Mouse (Mus musculus) spleen, adult 18-20 months (tissue): ENCODE results near the gene Tstd1.
A peak's percentile ranks its signal among the peaks of the same experiment; 100 is the strongest.

Experiments
- DNase-seq, 2 experiments: peaks; one replicate each; pipeline ENCODE4 v3.0.0; 2022; ENCODE audit warnings: mixed read lengths in 2 of 2

The Tstd1 gene

DNA sequence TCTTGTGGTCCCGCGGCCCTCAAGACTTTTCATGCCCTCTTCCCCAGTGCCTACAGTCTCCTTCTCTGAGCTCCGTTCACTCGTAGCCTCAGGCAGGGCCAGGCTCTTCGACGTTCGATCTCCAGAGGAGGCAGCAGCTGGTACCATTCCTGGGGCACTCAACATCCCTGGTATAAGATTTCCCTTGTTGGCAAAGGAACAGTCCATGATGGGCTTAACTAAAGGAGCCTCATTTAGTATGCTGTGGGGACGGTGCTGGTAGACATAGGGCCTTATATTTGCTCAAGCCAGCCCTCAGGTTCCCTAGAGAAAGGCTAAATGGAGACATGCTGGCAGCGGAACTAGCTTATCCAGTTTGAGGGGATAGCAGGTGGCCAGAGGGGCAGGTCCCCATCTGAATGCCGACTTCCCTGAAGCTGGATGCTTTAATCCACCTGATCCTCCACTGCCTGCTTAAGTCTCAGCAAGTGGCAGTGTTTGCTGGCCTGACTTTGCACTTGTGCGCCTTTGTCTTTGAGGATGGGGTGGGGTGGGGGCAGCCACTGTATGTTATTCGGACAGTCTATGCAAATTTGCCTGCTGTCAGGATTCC is 715 bp downstream of the Tstd1 start:
- no peak for DNase-seq

DNA sequence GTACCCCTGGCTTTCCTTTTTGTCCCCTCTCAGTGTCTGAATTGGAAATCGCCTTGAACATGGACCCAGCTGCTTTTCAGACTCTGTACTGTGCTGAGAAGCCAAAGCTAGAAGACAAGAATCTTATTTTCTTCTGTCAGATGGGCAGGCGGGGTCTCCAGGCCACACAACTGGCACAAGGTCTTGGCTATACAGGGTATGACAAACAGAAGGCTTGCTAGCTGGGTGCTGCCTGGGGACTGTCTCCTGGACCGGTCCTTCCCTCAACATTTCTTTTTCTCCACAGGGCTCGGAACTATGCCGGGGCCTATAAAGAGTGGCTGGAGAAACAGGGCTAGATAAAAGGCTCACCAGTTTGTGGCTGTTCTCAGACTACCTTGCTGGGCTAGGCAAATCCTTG is 1.2 kb downstream of the Tstd1 start:
- DNase-seq = no peak

DNA sequence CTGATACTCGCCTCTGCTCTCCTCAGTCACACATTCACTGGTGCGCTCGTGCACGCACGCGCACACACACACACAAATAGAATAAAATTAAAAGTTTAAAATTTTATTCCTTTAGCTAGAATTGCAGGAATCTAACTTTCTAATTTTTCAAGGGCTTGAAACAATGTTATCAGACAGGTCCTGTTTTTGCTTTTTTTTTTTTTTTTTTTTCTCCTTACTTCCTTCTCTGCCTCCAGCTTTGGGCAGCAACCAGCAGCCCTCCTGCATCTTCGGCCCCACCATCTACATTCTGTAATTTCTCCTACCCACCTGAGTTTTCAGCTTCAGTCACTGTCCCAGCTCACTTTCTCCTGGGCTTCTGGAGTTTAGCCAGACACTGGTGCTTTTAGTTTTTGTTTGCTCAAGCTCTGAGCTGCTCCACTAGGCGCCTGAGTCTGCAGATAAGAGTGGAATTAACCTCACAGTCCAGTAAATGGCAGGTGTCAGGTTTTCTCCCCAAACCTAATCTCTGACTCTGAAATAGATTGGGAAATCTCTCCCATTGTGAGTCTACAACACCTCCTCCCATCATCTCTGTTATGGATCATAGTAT is 3.9 kb downstream of the Tstd1 start:
- DNase-seq = no peak

DNA sequence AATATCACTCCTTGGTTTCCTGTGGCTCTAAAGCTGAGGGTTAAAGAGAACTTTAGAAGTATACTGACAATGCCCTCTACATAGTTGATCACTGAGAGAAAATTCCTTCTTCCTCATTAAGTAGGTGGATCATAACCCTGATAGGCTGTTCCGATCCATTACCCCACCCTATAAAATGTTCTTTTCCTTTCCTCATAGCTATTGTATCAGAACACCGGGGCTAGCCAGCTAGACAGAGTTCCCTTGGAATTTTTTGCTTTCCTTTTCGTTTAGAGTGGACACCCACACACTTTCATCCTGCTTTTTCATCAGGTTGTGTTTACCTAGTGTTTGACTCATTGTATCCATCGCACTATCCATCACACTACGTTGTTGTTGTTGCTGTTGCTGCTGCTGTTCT is 6.0 kb downstream of the Tstd1 start:
- no peak for DNase-seq

DNA sequence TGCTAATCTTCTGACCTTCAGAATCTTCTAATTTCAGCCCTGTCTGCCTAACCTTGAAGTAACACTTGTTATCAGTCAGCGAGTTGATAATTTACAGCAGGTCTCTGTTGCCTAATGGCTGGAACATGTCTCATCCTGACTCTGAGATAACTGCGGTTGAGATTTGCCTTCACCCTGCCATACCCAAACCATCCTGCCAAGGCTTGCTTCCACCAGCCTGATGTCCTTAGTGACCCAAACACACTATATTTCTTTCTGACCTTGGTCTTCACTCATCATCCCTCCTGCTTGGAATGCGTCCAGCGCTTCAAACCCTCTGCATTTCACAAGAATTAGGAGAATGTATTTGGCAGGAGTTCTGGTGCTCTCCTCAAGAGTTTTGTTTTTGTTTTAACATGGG is 6.5 kb downstream of the Tstd1 start:
- no peak for DNase-seq

DNA sequence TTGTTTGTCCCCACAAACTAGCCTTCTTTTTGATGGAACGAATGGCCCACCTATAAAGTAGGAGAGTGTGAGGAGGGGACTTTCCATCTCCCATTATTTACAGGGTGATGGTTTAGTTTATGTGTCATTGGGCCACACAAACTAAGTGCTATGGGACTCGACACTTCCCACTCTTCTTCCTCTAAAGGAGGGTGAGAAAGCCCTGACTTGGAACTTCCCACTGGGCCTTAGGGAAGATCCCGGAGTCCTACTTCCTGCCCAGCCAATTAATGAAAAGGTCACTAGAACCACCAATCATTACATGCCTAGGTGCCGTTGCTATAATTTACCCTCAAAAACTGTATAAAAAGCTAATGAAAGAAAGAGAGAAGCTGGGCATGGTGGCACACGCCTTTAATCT is 13.5 kb downstream of the Tstd1 start:
- DNase-seq = no peak

DNA sequence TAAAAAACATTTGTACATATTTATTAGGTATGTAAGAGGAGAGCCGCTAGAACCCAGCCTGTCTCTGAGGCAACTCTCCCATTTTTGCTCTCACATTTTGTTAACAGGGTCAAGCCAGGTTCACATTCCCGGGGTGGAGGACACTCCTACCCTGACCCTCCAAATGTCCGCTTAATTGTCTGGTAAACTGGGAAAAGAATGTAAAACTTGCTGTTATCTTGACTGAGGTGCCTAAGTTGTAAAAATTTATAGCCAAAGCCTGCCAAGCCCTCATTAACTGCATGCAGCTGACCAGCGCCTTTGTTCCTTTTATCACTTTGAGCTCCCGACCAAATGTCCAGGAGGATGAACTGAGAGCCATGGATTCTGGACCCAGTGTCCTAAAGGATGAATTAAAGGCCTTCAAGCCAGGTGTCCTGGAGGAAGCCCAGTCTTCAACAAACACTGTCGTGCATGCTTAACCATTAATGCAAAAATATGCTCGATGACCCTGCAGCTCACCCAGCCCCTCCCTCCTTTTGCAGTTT is 16.7 kb downstream of the Tstd1 start:
- DNase-seq = no peak

DNA sequence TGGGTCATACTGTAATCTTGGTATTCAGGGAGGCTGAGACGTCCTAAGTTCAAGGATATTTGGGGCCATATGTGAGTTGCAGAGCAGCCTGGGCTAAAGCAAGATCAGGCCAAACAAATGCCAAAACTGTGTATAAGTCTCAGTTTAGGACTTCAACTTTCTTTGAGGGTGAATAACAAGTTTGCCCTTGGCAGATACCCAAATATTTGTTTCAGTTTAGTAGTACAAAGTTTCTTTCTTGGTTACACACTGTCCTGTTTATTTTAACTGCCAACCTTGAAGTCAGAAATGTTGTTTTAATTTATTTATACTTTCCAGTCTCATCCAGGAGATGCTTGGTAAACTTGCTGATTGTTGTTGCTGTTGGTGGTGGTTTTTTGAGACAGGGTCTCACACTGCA is 17.3 kb downstream of the Tstd1 start:
- no peak for DNase-seq

DNA sequence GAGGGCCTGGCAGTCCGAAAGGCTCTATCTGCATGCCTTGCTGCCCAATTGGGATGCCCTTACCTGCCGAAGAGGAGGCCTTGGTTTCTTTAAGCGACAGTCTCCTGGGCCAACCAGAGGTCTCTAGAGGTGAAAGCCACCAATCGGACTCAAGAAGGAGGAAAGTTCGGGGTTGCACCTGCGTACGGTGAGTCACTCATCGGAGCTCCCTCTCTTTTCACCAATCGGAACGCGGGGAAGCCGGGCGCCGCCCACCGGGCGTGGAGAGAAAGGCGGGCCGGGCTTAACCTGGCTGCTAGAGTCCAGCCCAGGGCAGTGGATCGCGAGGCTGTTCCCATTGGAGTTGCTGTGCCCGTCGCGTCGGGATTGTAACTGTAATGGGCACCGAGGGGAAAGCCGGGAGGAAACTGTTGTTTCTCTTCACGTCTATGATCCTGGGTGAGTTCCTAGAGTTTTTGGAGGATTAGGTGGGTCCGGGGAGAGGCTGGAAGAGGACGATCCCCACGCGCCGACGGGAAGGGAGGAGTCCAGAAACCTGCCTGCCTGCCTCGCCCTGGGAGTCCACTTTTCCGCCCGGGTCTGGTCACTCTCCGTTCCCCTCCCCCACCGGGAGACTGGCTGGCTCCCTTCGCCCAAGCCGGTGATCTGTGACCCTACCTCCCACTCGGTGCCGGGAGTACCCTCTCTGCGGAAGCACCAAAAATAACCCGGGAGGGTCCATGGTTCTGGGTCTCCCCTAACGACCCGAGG is 18.8 kb downstream of the Tstd1 start, which contains the start of gene F11r:
F11r (plus strand) TSS at position 272 of the 750 bp plus-strand sequence.
- DNase-seq = peak; percentile 60 to 78

DNA sequence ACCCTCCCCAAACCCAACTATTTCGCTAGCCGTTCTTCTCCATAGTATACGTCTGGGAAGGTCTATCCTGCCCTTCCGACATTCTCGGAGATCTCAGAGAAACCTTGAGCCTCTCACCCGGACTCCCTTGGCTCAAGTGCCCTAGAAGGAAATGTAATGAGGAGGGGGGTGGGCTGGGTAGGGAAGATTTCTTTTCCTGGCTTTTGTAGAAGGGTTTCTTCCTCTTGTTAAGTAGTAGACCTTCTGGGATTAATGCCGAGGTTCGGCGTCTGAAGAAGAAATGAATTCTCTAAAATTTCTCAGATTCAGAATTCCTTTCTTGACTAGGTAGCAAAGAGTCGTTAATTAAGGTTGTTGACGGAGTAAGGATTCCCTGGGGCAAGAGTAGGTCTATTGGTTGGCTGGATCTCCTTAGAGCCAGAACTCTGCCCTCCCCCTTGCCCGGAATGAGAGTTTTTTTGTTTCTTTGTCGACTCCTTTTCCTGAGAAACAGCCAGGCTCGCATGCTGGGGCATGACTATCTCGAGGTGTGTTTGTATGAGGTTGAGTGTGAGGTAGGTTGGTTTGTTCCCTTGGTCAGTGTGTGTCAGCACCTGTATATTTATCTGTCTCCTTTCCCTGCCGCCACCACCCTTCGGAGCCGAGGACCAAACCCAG is 19.5 kb downstream of the Tstd1 start:
- DNase-seq = no peak

DNA sequence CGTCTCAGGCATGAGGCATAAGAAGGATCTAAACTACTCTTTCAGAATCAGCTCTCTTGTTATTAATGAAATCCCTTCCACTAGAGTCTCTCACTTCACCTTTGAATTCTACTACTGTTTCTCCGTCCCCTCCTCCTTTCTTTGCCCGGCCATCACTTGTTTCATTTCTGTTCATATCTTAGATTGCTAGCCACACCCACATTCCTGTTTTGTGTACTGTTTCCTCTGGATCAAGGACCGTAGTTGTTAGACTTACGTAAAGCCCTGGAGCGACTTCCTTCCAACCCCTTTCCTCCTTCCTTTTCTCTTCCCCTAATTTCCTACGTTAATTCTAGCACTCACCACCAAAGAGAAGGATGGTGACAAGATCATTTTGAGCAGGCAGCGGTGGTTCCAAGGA is 20.4 kb downstream of the Tstd1 start:
- DNase-seq = no peak

DNA sequence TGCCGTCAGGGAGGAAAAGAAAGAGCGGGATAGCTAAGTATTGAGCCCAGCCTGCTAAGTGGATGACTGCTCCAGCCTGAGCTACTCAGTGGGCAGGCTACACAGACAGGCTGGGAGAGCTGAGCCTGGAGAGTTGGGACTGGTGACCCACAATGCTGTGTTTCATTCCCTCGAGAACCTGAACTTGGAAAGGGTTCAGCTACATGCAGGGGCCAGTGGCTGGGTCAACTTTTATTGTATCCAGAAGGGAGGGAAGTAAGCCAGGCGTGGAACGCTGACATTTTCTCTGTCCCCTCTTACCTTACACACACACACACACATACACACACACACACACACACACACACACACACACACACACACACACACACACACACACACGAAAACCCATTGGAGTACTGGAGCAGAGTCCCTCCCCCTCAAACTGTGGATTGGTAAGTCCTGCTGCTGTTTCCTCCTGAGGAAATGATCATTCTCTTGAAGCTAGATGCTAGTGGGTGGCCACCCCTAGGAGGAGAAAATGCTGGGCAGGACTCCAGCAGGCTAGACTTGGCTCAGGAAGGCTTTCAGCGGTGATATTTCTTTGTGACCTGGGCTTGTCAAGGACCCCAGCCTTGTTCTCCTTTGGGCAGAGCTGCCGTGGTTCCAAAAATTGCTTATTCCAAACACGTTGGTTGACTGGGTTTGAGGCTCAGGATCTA is 21.5 kb downstream of the Tstd1 start:
- no peak for DNase-seq

DNA sequence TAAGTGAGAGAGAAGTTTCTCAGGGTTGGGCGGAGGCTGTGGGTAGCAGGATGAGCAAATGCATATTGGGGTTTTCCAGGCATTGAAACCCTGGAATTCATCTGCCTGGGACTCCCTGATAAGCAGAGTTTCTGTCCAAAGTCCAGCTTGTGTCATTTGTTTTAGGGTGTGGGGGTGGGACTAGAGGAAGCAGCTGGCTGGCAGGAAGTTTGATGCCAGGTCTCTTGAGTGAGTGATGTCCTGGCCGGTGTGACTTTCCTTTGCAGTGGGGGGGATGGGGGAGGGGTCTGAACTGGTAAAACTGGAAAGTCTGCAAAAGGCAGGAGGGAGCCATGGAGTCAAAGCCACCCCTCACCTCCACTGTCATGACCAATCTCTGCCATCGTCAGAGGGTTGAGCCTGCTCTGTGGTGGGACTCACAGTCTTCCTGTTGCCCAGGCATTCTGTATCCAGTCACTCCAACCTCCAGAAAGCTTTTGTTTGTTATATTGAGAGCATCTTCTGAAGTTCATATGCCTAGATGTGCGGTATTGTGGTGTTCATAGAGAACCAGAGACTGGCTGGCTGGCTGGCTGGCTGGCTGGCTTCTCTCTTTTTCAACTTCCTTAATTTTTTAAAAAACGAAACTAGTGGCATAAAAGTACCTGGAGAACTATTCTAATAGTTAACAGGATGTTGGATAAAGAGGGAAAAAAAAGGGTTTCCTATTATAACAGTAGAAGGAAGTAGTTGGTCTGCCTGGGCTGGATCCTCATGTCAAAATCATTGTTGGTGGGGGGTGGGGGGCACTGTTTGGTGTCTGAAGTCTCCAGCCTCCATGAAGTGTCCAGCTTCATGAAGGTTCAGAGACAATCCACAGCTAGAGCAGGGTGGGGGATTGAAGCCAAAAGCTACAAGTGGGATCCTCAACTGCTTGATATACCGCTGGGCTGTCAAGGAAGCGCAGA is 23.1 kb downstream of the Tstd1 start:
- DNase-seq = no peak

DNA sequence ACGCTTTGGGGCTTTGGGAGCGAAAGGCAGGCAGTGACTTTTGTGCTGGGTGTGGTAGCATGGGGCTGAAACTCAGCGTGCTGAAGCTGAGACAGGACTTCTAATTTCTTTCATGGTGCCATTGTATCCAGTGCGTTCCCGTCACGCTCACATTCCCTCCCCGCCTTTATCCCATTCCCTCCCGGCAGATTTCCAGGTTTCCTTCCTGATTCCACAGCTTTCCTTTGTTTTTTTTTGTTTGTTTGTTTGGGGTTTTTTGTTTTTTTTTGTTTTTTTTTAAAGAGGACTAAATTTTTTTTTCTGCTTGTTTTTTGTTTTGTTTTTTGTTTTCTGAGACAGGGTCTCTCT is 23.7 kb downstream of the Tstd1 start:
- DNase-seq = no peak

DNA sequence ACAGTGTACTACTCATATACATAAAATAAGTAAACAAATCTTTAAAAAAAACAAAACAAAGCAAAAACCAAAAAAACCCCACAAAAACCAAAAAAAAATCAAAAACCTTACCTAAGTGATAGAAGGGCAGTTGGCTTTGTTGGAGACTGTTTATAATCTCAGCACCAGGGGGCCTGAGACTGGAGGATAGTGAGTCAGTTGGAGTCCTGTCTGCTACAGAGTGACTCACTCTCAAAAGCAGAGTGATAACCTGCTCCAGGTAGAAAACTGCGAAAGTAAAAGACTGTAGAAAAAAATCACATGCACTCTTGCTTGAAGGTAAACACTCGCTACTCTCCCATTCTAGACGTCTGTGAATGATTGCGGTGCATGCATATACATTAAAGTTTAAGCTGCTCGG is 26.4 kb downstream of the Tstd1 start:
- DNase-seq = no peak

DNA sequence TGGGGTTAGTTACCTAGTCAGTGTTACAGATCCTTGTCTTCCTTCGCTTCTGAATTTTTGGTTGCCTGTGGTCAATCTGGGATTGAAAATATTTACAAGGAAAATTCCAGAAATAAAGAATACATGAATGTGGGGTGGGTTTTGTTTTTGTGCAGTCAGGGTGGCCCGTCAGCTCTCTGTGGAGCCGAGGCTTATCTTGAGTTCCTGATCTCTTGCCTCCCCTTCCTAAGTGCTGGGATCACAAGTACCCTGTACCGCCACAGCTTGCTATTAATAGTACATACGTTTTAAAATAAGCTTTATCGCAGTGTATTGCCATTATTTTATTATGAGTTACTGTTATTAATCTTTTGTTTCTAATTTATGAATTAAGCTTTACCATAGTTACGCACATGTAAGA is 28.2 kb downstream of the Tstd1 start:
- no peak for DNase-seq

DNA sequence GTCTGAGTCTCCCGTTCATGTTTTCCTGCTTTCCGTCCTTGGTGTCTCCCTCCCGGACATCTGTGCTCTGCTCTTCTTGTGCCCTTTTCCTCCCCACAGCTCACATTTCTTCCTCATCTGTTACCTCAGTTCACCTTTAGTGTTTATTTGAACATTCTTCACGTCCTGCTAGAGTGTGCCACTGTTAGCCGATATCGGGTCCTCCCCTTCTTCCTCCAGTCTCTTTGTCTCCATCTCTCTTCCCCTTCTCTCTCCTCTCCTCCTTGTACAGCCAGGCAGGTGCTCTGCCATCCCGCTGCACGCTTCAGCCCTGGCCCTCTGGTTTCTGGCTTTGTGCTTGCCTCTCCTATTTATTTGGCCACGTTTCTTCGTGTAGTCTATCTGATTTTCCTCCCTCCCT is 29.0 kb downstream of the Tstd1 start:
- DNase-seq = no peak

DNA sequence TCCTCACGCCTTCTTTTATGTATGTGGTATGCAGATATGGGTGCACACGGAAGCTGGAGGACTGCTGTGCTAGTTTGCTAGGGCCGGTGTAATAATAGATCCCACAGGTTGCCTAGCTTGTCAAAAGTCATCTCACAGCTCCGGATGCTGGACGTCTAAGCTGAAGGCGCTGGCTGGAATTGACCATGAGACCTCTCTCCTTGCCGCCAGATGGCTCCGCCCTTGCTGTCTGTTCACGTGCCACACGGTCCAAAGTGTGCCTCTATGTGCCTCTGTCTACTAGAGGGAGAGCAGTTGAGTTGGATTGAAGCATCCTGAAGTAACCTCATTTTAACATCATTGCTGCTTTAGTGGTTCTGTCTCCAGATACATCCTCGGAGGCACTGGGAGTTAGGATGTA is 31.4 kb downstream of the Tstd1 start:
- DNase-seq = no peak

DNA sequence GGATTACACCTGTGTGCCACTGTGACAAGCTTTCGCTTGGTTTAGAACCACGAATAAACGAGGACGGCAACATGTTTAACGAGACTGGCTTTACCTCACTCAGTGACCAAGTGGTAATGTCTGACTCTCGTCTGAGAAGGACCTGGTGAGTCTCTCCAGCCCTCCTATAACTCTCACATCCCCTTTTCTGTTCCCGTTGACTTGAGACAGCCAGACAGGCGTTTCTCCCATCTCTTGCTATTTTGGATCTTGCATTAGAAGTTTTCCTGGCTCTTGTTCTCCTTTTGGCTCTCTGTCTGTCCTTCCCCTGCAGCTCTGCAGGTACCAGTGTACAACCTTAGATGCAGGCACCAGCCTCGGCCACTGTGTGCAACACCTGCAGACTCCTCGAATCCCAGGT is 32.3 kb downstream of the Tstd1 start:
- no peak for DNase-seq

DNA sequence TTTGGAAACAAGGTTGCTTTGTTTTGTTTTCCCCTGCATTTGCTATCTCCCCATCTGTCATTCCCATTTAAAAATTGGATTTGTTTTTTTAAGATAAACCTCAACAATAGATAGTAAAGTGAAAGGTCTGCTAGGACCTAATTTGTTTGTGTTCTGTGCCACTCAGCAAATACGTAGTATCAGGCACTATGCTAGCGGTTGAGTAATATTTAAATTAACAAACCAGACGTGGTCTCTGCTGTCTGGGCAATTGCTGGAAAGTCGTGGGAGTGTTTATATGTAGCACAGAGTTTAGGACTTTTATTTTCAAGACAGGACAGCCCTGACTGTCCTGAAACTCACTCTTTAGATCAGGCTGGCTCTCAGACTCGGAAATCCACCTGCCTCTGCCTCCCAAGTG is 33.9 kb downstream of the Tstd1 start:
- DNase-seq = no peak

DNA sequence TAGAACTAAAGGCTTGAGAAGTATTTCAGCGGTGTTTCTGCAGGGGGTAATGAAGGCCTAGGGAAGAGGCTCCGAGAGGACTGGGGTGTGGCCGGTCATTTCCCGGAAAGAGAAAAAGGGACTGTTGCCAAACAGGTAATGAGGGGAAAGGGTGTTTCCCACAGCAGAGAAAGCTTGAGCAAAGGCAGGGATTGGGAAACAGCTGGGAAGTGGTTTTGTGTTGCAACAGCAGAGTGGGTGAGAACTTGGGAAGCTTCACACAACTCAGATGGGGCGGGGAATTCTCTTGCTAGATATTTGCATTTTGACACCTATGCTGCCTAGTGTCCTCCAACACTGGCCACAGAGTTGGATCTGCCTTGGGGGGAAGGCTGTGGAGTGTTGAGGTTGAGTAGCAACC is 34.3 kb downstream of the Tstd1 start:
- DNase-seq = no peak

DNA sequence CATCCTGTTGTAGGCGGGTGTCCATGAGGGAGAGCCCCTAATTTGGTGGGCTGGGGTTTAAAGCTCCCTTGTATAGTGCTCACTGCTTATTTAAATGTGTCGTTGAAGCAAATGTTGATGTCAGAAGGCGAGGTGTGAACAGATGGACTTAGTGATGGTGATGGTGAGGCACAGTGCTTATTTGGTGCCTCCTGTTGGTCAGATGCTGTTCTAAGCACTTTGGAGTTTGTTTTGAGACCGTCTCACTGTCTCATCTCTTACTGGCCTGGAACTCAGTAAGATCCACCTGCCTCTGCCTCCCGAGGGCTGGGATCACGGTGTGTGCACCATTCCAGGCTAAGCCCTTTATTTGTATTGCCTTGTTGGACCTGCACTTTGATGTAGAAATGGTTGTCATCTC is 36.3 kb downstream of the Tstd1 start:
- no peak for DNase-seq
